Comparison of ENCODE assay signal across 28 mouse cellular contexts in genomic region chr3:38707891-38708290, GRCm38 (mm10).
DNase-seq lines count a peak whose midpoint lies in the region; ATAC-seq and TF ChIP-seq lines count a peak whose summit lies in the region.
"Had no signal": no experiment of that assay in that cellular context is flagged by ENCODE, and none has a peak within 500 bp of the region (broad histone marks: within the 10 kb centered on the region; RNA-seq: fewer than 3 reads in every experiment).

No protein-coding gene starts in this region.

- TF ChIP-seq CTCF in liver, postnatal 0 days (IDR thresholded peaks at IDR 0.05; ENCODE audit: low read depth): no peak

- H3K4me3 ChIP-seq in limb, embryonic 11.5 days (ENCODE audit: low read depth, low read length): no peak overlapping the region
- H3K4me3 ChIP-seq in limb, embryonic 10.5 days: no peak overlapping the region
- no peak overlapping the region for H3K4me3 ChIP-seq in liver, postnatal 0 days (ENCODE audit: low read depth, low read length)
- H3K4me3 ChIP-seq: embryonic facial prominence, embryonic 13.5 days; erythroblast, embryonic 14.5 days; forebrain, embryonic 12.5 days; hindbrain, embryonic 13.5 days; limb, embryonic 15.5 days; lung, embryonic 15.5 days; megakaryocyte, embryonic 14.5 days; midbrain, embryonic 13.5 days had no signal

- H3K27ac ChIP-seq in limb, embryonic 11.5 days (replicated peaks; ENCODE audit: low read depth, low read length): no peak overlapping the region
- H3K27ac ChIP-seq in limb, embryonic 10.5 days: no peak overlapping the region
- H3K27ac ChIP-seq in liver, postnatal 0 days (ENCODE audit: low read depth): no peak overlapping the region
- H3K27ac ChIP-seq: embryonic facial prominence, embryonic 13.5 days; forebrain, embryonic 12.5 days; hindbrain, embryonic 13.5 days; limb, embryonic 15.5 days; liver, embryonic 14.5 days; lung, embryonic 15.5 days; midbrain, embryonic 13.5 days; stomach, postnatal 0 days had no signal

- intact Hi-C loops in left cerebral cortex, postnatal 36 days (cut with DNase I): no loop called here

- H3K9ac ChIP-seq in limb, embryonic 11.5 days (ENCODE audit: low read length): no peak overlapping the region
- H3K9ac ChIP-seq in liver, postnatal 0 days (replicated peaks): no peak overlapping the region
- H3K9ac ChIP-seq: embryonic facial prominence, embryonic 13.5 days; forebrain, embryonic 12.5 days; hindbrain, embryonic 13.5 days; limb, embryonic 15.5 days; liver, embryonic 14.5 days; lung, embryonic 15.5 days; midbrain, embryonic 13.5 days had no signal

- no peaks in the 10 kb centered on the region for H3K4me1 ChIP-seq in limb, embryonic 11.5 days (ENCODE audit: control insufficient read depth, insufficient read depth, low read length)
- H3K4me1 ChIP-seq in limb, embryonic 10.5 days: peaks cover 22% of the 10 kb centered on the region
- H3K4me1 ChIP-seq in liver, postnatal 0 days (ENCODE audit: insufficient read depth): no peaks in the 10 kb centered on the region
- H3K4me1 ChIP-seq: megakaryocyte, embryonic 14.5 days had no signal

- no peak overlapping the region for H3K4me2 ChIP-seq in limb, embryonic 11.5 days (ENCODE audit: low read depth, severe bottlenecking)
- no peak overlapping the region for H3K4me2 ChIP-seq in liver, postnatal 0 days (ENCODE audit: low read depth, low read length)
- H3K4me2 ChIP-seq: embryonic facial prominence, embryonic 13.5 days; forebrain, embryonic 12.5 days; hindbrain, embryonic 13.5 days; limb, embryonic 15.5 days; lung, embryonic 15.5 days; midbrain, embryonic 13.5 days had no signal

- H3K36me3 ChIP-seq in limb, embryonic 11.5 days (ENCODE audit: control insufficient read depth, insufficient read depth, low read length): no peaks in the 10 kb centered on the region
- H3K36me3 ChIP-seq in limb, embryonic 10.5 days: no peaks in the 10 kb centered on the region
- H3K36me3 ChIP-seq in liver, postnatal 0 days (replicated peaks; ENCODE audit: insufficient read depth, low read length): no peaks in the 10 kb centered on the region
- H3K36me3 ChIP-seq: embryonic facial prominence, embryonic 13.5 days; forebrain, embryonic 12.5 days; hindbrain, embryonic 13.5 days; limb, embryonic 15.5 days; lung, embryonic 15.5 days; midbrain, embryonic 13.5 days had no signal

- no peaks in the 10 kb centered on the region for H3K9me3 ChIP-seq in limb, embryonic 11.5 days (ENCODE audit: control insufficient read depth, low read length)
- H3K9me3 ChIP-seq in limb, embryonic 10.5 days (replicated peaks): no peaks in the 10 kb centered on the region
- no peaks in the 10 kb centered on the region for H3K9me3 ChIP-seq in liver, postnatal 0 days (ENCODE audit: low read length)
- H3K9me3 ChIP-seq: embryonic facial prominence, embryonic 13.5 days; forebrain, embryonic 12.5 days; hindbrain, embryonic 13.5 days; limb, embryonic 15.5 days; lung, embryonic 15.5 days; midbrain, embryonic 13.5 days had no signal

- peak; percentile 95 for ATAC-seq in frontal cortex, adult (ENCODE audit: low TSS enrichment)
- ATAC-seq in limb, embryonic 11.5 days (ENCODE audit: insufficient number of reproducible peaks, low FRiP score, low TSS enrichment, low read depth): no peak
- ATAC-seq in liver, postnatal 0 days: no peak
- ATAC-seq: activated CD4-positive, CD25-positive, alpha-beta regulatory T cell, adult 4 months; midbrain, embryonic 13.5 days had no signal

- no peaks in the 10 kb centered on the region for H3K27me3 ChIP-seq in limb, embryonic 11.5 days (ENCODE audit: control insufficient read depth, insufficient read depth, low read length)
- H3K27me3 ChIP-seq in limb, embryonic 10.5 days (ENCODE audit: low read depth, poor library complexity, severe bottlenecking): no peaks in the 10 kb centered on the region
- no peaks in the 10 kb centered on the region for H3K27me3 ChIP-seq in liver, postnatal 0 days (ENCODE audit: insufficient read depth, low read length)
- H3K27me3 ChIP-seq: embryonic facial prominence, embryonic 13.5 days; forebrain, embryonic 12.5 days; hindbrain, embryonic 13.5 days; limb, embryonic 15.5 days; lung, embryonic 15.5 days; megakaryocyte, embryonic 14.5 days; midbrain, embryonic 13.5 days had no signal

- DNase-seq in frontal cortex, postnatal 10 days (ENCODE audit: low spot score in 2 of 2): no peak
- peak; percentile 18 for DNase-seq in layer of hippocampus, adult 11-12 months (ENCODE audit: low spot score)
- DNase-seq in layer of hippocampus, postnatal 10 days (ENCODE audit: low spot score in 2 of 2): no peak
- DNase-seq in limb, embryonic 11.5 days (ENCODE audit: low spot score): peak; percentile 4
- DNase-seq in limb, embryonic 10.5 days (ENCODE audit: low spot score): no peak
- peak; percentile 36 to 38 for DNase-seq in left cerebral cortex, postnatal 36 days (ENCODE audit: low spot score in 2 of 2)
- no peak for DNase-seq in liver, postnatal 0 days
- DNase-seq: adrenal gland, postnatal 14 days; cerebellum, adult 8-10 months; cerebellum, postnatal 36 days; embryo, embryonic 11 days; gastrocnemius, postnatal 25 days; heart, postnatal 36 days; kidney, adult 11 months; kidney, postnatal 14 days; lung, postnatal 36 days had no signal

- 75% methylated on average over 3 of the region's 3 CpGs for WGBS in limb, embryonic 11.5 days
- 82% methylated on average over 3 of the region's 3 CpGs for WGBS in limb, embryonic 10.5 days
- WGBS in liver, postnatal 0 days (ENCODE audit: insufficient replicate concordance): 73% methylated on average over 3 of the region's 3 CpGs

- no peak for TF ChIP-seq EP300 in liver, postnatal 0 days (IDR thresholded peaks at IDR 0.05; ENCODE audit: low read depth)

Comparison
In these comparisons a context has a peak if more than half of its experiments do, and no peak if none do; other contexts are left out.
1. DNase-seq: peak in layer of hippocampus, adult 11-12 months (single experiment), limb, embryonic 11.5 days (single experiment) and left cerebral cortex, postnatal 36 days (2 of 2); none in frontal cortex, postnatal 10 days (0 of 2), layer of hippocampus, postnatal 10 days (0 of 2), limb, embryonic 10.5 days (single experiment) and liver, postnatal 0 days (single experiment).